Mouse (Mus musculus) cerebellum, adult (tissue): ENCODE data around the gene Efna1.
A peak's percentile ranks its signal among the peaks of the same experiment; 100 is the strongest.

Source experiments
- ATAC-seq: cut with Nextera tagmentation; 2 replicates; pipeline ENCODE4 v1.9.2; 2017; ENCODE audit warnings: mild to moderate bottlenecking, moderate library complexity, mixed read lengths; ENCODE audit not compliant: insufficient number of reproducible peaks, low FRiP score, low TSS enrichment

Gene Efna1

DNA sequence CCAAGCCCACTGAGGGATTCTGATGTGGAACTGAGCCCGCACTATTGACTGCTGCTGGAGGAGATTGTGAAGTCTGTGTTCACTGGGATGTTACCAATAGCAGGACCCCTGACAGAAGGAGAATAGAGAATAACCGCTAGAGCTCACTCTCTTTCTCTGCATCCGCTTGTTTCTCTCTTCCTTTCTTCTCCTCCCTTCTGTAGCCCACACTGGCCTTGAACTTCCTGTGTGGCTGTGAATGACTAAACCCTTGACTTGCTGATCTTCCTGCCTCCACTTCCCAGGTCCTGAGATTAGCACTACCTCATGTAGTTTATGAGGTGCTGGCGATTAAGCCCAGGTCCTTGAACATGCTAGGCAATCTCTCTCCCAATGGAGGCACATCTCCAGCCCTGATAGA lies 33.5 kb downstream of the Efna1 start:
- no peak for ATAC-seq

DNA sequence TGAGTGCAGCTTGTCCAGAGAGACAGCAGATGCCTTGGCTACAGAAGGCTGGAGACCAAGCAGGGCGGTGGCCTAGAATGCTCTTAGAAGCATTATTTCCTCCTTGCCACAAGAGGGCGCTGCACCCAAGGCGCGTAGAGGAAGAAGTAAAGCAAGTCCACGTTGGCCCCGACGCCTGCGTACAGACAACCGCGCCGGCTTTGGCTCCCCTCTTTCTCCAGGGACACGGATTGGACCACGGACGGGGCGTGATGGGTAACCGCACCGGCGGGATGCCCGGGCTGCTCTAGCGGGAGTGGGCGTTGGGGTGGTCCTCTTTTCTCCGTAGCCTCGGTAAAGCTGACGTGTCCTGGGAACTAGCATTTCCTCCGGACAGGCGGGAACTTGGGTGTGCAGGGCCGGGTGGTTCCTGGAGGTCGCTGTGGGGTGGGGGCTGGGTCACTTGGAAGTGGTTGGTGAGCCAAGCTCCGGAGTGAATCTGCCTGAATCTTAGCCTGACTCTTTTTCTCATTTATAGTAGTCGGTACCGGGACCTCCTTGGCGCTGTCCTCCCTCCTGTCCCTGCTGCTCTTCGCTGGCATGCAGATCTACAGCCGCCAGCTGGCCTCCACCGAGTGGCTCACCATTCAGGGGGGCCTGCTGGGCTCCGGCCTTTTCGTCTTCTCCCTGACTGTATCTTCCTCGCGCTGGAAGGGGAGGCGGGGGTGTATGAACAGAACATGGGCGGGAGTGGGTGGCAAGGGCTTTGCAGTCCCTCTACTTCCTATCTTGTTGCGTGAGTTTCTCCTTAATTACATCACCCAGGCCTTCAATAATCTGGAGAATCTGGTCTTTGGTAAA lies 34.5 kb downstream of the Efna1 start, which contains the start of gene Trim46:
Gene Trim46, minus strand, starts transcription at position 49 of the 840 bp plus-strand sequence.
- ATAC-seq = peak; percentile 69

- ATAC-seq = no peak; the same call in 1 of the 2 replicates
Observed at GRCm38 (mm10) chr3:89245688-89246171, 35.2 kb downstream of the Efna1 start, which contains the start of gene Krtcap2. Krtcap2 (plus strand) TSS chr3:89245966.

DNA sequence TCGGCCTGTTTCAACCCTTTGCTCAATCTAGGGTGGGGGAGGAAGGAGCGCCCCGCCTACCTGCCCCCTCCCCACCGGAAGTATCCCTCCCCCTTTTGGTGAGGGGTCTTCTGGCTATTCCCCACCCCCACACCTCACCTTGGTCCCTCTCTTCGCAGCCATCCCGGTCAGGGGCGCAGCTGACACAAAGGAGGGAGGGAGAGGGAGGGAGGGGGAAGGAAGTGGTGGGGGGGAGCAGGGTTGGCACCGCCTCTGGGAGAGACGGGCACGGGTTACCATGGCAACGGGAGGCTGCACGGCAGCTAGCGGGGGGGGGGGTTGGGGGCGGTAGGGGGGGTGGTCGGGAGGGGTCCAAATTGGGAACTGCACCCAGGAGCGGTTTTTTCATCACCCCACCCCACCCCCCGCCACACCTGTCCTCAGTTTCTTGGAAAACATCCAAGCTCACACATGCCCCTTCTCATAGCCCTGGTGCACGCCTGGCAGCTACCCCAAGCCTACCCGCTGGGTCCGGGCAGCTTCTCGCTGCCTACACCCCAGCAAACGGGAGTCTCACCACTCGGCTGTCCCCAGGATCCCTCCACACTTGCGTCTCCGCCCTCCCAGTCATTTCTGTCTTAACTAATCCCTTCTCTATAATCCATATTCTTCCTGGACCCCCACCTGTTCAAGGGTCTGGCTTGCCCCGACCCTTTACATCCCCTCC lies 35.8 kb downstream of the Efna1 start:
- 0 out of 2 replicates have a peak, but pooled peaks have one; percentile 8 for ATAC-seq

DNA sequence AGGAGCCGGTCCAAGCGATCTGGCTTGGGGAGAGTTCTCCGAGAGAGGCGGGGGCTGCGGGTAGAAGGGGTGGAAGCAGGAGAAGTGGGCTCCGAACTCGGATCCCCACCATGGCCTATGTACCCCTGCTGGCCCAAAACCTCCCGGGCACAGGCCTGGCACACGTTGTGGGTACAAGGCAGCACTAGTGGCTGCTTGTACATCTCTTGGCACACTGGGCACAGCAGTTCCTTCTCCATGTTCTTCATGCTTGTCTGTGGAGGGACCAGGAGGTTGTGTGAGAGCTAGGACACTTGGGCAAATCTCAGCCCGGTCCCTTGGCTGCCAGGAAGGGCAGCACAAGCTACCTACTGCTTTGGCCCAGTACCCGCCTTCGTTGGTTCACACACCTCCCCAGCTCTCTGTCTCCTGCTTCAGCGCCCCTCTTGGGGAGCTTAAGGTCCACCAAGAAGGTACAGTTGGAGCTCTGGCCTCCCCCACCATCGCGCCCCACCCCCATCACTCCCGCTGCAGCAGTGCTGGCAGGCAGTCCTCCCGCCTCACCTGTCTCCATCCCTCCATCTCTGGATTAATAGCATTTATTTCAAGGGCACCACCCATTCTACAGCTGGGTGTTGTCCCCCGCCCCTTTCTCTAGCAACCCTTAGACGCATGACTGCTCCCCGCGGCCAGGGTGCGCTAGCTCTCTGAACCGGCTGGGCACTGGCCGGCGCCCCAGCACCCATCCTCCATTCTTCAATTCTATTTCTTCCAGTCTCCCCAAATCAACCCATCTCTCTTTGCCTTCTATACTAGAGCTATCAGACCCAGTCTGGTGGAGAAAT lies 36.6 kb downstream of the Efna1 start:
- ATAC-seq = no peak

- no peak for ATAC-seq
Observed at GRCm38 (mm10) chr3:89243609-89244008, 37.3 kb downstream of the Efna1 start.

DNA sequence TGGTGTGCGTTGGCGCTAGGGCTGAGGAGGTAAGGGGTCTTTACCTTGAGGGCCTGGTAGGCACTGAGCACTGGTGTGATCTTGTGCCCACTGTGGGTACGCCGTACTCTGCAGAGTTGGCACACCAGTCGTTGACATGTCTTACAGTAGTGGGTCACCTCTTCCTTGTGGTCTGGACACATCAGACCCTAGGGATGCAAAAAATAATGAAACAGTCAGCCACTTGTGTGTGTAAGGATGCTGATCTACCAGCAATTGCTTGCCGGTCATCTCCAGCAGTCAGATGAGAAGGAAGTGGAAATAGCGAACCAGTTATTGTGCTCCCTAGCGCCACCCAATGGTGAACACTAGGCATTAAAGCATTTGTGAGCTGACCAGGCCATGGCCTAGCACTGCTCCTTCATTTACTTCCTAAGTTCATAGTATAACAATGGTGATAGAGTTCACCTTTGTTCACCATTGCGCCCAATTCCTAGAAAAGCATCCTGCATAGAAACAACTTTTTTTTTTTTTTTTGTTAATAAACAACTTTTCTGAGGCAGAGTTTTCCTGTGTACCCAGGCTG lies 38.5 kb downstream of the Efna1 start:
- ATAC-seq = no peak

GRCm38 (mm10) chr3:89238494-89238893 lies 42.4 kb downstream of the Efna1 start:
- ATAC-seq = no peak

- ATAC-seq = no peak
Observed at GRCm38 (mm10) chr3:89237682-89238081, 43.3 kb downstream of the Efna1 start.

DNA sequence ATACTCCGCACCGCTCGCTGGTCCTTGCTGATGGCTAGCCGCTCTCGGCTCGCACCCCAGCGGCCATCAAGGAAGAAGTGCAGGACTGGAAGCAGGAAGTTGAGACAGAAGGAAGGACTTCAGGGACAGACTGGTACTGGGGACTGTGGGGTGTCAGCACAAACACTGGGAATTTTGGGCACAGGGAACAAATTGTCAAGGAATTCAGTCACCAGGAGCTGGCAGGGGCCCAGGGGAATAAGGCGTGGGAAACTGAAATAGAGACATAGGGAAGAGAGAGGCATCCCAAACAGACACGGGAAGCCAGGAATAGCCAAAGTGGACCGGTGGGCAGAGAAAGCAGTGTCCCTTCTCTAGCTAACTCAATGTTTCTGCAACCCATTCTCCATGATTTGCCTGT lies 44.4 kb downstream of the Efna1 start:
- no peak for ATAC-seq

DNA sequence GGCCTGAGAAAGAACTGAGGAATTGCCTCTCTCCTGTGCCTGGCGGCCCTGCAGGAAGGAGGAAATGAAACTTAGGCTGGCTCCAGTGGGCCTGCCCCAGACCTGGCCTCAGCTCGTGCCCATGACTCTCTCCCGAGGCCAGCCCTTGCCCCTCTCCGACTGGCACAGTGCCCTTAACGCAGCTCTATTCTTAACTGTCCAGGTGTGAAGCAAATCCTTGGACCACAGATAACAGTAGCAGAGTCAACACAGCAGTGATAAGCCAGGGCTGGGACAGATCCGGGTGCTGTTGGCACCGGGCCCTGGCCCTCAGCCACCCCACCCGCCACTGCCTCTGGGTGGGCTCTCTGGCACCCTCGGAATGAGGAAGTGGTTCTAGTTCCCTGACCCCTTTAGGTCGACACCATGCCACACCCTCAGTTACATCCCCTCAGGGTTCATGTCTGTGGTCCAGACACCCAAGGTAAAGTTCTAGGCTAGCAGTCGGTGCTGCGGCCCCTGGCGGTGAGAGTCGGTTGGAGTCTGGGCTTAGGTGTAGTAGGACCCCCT lies 47.3 kb downstream of the Efna1 start:
- no peak for ATAC-seq

GRCm38 (mm10) chr3:89232614-89233013 lies 48.3 kb downstream of the Efna1 start:
- no peak for ATAC-seq

GRCm38 (mm10) chr3:89231772-89232275 lies 49.1 kb downstream of the Efna1 start:
- no peak for ATAC-seq

DNA sequence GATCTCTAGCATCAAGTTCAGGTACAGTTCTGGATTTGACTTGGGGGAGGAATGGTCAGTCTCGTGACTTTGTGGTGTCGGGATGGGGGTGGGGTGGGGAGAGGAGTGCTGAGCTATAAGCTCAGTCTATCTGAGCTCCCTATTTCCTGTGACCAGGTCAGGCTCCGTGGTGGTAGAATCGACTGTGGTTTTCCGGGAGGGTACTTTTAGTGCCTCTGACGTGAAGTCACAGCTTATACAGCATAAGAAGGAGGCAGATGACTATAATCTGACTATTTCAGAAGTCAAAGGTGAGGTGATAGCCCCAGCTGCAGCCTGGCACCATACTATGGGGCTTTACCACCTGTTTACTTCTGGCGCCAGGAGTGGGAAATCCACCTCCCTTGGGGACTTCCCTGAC lies 49.6 kb downstream of the Efna1 start:
- ATAC-seq = no peak

DNA sequence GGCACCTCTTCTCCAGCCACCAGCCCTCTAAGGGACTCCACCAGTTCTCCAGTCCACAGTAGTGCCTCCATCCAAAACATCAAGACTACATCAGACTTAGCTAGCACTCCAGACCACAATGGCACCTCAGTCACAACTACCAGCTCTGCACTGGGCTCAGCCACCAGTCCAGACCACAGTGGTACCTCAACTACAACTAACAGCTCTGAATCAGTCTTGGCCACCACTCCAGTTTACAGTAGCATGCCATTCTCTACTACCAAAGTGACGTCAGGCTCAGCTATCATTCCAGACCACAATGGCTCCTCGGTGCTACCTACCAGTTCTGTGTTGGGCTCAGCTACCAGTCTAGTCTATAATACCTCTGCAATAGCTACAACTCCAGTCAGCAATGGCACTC lies 50.4 kb downstream of the Efna1 start:
- ATAC-seq = no peak

- ATAC-seq = no peak
Observed at GRCm38 (mm10) chr3:89229276-89229675, 51.7 kb downstream of the Efna1 start.

- no peak for ATAC-seq
Observed at GRCm38 (mm10) chr3:89228836-89229235, 52.1 kb downstream of the Efna1 start, which contains the start of gene Muc1. Muc1 (plus strand) TSS chr3:89229057.

GRCm38 (mm10) chr3:89228180-89228549 lies 52.8 kb downstream of the Efna1 start:
- peak; percentile 69 for ATAC-seq

DNA sequence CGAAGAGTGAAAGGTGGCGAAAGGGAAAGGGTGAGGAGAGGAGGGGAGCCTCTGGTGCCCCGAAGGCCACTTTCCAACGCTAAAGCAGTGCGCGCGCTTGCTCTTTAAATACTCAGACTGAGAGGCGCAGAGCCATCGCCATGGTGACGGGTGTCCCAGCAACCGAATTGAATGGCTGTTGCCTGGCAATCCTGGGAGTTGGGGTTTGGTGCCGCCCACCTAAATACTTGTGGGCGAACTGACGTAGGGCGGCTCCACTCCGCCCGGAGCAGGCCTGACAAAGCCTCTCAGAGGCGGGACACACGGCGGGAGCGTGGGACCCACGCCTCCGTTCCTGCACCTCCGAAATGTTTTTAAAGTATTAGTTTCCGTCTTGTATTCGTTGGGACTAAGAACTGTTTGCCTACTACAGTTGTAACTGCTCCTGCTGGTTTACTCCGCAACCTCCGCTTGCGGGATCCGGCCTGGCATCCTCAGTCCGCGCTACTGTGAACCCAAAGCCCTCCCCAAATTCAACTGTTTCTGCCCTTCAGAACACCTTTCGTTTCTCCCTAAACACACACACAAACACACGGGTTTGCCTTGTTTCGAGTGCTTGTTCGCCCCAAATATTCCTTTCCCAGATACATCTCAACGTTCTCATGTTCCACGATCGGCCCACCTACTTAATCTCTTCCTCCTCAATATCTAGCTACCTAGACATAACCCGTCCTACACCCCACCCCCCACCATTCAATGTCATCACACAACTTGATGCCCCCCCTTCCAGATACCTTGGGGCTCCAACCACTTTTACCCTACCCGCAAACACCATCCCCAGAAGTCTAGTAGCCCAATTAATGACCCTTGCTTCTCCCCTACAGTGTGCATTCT lies 53.4 kb downstream of the Efna1 start:
- no peak for ATAC-seq
